Mouse (Mus musculus) hematopoietic stem cell, adult 5-6 weeks (primary cell): ENCODE data around the gene Gm17349. TPM values are rescaled to one million over a fixed set of nuclear protein-coding genes. Genes with fewer than 3 reads are reported as not detected.
"Not testable (repeated sequence)": the region's sequence is repeated elsewhere in the genome, so short reads cannot be mapped to it uniquely, and the experiment has no call there.

ENCODE experiments used
- ATAC-seq, 2 experiments: fragments of 125-278 bp in 1 of 2; replicated peaks in 1 of 2; 2 replicates each; pipeline ENCODE4 v1.8.0; 2016 to 2017; ENCODE audit warnings: inconsistent platforms in 2 of 2, mild to moderate bottlenecking in 2 of 2, moderate number of reproducible peaks in 2 of 2, low read depth in 1 of 2, moderate TSS enrichment in 1 of 2; ENCODE audit not compliant: low FRiP score in 2 of 2, poor library complexity in 2 of 2, severe bottlenecking in 2 of 2, insufficient read depth in 1 of 2, low TSS enrichment in 1 of 2
- total RNA-seq: library from RNA; stranded (forward); fragments of 172-1452, 232-1000 nt; gene quantifications from 2 replicates; pipeline ENCODE4 v1.2.3, GENCODE M21; 2017

Gene Gm17349
- total RNA-seq, 1 experiment from 2014 or later: not detected

DNA sequence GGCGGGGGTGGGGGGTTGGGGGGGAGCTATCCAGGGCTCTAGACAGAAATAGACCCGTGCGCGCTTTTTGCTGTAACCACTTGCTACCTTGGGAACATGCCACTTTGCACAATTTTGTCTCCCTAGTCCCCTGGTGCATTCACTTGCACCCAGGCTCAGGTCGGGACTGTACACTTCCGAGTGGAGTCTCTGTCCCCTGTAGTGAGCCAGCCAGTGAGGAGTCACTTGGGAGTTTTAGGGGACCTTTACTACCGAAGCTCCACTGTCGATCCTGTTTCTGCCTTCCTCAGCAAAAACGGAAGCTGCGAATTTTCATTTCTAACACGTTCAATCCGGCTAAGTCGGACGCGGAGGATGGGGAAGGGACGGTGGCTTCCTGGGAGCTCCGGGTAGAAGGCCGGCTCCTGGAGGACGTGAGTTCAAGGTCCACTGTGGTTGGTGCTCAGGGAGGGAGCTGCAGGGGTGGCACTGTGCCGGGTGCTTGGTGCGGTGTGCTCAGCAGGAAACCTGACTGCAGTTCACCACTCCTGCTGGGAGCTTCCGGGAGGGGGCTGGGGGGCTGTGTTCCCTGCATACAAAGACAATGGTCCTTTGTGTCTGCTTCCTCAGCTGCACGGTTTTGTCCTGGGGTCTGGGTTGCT lies 1.1 kb downstream of the Gm17349 start:
- ATAC-seq: no peak

DNA sequence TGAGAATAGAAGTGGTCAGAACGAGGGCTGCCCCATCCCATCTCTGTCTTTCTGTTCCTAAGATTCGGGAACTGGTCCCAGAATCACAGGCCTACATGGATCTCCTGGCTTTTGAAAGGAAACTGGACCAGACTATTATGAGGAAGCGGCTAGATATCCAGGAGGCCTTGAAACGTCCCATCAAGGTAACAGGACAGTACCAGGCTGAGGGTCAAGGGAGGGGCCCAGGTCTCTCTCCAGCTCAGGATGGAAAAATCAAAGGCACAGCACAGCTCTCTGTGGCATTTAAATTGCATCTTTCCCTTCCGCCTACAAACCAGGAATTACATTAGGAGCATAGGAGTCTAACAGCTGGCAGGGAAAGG lies 1.6 kb downstream of the Gm17349 start:
- no peak for ATAC-seq

DNA sequence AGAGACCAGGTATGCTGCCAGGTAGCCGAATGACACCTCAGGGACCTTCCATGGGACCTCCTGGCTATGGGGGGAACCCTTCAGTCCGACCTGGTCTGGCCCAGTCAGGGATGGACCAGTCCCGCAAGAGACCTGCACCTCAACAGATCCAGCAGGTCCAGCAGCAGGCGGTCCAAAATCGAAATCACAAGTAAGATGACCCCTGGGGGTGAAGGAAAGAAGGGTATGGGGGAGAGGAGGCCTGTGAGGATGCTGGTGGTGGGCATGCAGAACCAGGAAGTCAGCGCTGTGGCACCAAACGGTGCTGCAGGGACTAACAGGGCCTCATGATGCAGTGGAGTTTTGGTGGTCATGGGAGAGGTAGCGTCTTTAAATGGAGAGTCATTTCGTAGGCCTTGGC lies 2.2 kb downstream of the Gm17349 start:
- ATAC-seq: no peak

DNA sequence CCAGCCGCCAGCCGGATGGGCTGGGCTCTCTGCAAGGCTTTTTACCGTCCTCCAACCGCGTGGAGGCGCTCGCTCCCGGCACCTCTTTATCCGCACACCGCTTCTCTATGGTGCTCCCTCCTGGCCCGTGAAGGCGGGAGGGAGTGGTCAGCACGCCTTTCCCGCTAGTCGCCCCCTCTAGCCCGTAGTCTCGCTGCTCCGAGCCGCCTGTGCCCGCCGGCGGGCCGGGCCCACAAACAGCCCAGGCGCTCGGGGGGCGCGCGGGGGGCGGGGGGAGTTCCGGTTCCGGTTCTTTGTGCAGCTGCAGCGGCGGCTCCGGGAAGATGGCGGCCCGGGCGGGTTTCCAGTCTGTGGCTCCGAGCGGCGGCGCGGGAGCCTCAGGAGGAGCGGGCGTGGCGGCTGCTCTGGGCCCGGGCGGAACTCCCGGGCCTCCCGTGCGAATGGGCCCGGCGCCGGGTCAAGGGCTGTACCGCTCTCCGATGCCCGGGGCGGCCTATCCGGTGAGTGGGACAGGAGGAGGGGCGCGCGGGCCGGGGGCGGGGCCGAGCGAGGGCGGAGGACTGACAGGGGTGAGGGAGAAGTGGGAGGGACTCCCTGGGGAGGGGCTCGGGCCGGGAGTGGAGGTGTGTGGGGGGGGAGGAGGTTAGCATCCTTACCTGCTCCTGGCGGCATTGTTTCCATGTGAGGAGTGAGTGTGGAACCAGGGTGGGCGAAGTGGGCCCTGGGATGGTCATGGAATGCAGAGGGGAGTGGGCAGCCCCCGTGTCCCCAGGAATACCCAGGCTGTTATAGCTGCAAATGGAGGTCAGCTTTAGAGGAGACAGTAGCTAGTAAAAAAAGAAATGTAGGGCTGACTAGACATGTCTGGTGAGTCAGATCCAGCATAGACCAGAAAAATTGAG lies 3.0 kb downstream of the Gm17349 start, which contains the start of gene Smarcd1:
TSS of gene Smarcd1 (plus strand) at position 131 of the 902 bp plus-strand sequence.
- peak; percentile 88 to 92 for ATAC-seq

DNA sequence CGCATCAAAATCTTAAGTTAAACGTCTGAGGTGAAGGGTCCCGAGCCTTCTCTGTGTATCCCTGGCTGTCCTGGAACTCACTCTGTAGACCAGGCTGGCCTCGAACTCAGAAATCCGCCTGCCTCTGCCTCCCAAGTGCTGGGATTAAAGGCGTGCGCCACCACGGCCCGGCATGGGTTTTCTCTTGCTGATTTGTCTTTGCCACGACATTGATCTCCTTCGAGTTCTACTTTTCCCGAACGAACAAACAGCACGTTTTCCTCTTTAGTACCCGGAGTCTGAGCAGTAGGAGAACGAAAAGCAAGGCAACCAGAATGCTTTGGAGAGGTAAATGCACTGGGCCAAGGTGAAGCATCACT lies 3.7 kb downstream of the Gm17349 start:
- not testable (repeated sequence) for ATAC-seq

DNA sequence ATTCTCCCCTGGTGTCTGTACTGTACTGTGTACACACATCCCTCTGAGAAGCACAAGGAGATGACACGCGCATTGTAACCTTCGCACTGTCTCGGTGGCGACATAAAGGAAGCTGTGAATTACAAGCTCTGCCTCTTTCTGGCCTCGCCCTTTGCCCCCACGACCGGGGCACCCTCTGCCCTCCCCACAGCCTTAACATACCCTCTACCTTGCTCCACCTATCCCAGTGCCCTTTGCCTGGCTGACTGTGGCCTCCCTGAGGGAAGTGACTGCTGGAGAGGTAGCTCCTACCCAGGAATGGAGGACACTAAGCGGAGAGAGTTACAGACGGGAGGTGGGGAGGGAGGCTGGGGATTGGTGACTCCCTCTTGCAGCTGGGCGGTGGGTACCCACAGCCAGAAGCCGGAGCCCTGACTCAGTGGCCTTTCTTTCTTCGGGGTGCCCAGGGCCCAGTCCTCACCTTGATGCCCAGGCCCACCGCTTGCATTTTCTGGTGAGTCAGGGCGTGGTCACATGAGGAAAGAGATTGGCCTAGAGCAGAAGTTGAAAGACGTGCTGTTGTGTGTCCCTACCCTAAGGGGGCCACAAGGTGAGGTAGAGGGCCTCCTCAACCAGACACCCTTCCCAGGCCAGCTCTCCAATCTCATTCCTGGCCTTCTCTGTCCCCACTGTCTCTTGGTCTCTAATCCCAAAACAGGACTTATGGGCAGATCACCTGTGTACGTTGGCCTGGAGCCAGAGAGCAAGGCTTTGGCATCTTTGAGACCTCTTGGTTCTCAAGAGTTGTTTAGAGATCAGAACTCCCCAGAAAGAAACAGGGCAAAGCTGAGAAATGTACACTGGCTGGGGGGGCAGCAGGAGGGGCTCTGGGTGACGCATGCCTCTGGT lies 4.8 kb downstream of the Gm17349 start:
- no peak for ATAC-seq

DNA sequence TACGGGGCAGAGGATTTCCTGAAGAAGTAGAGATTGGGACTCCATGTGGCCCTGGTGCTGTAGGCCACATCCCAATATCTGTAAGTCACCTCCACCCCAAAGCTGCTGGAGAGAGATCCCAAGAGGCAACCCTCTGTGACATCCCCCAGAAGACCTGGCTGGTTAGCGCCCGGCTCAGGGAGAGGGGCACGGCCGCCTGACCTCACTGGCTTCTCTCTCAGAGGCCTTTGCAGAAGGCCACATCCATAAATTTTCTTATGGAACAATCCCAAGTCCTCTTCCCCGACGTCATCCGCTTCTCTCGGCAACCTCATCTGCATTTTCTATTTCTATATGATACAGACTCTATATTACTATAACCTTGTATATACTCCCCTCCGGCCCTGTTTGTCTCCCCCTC lies 5.6 kb downstream of the Gm17349 start:
- ATAC-seq: no peak

DNA sequence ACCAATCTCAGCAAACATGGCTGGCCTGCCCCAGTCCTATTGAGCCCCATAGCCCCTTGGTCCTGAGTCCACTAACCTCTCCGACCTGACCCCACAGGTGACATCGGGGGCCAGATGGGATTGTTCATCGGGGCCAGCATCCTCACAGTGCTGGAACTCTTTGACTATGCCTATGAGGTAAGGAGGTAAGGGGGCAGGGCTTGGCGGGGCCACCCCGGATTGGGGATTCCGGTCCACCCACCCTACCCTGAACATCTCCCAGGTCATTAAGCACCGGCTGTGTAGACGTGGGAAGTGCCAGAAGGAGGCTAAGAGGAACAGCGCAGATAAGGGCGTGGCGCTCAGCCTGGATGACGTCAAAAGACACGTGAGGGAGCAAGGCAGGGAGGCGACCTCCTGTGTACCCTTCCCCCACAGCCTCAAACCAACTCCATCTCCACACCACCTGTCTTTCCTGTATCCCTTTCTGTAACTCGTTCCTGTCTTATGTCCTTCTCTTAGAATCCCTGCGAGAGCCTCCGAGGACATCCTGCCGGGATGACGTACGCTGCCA lies 6.7 kb downstream of the Gm17349 start:
- no peak for ATAC-seq

DNA sequence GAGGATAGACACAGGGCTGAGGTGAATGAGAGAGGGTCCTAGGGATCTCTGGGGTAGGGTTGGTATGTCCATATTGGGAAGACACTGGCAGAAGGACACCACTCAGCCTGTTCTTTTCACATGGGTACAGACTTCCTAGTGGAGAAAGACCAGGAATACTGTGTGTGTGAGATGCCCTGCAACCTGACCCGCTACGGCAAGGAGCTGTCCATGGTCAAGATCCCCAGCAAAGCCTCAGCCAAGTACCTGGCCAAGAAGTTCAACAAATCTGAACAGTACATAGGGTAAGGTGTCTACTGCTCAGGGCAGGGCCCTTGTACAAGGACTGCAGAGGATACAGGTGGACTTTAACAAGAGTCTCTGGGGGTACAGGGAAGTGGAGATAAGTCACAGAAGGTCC lies 8.0 kb downstream of the Gm17349 start:
- ATAC-seq: no peak

DNA sequence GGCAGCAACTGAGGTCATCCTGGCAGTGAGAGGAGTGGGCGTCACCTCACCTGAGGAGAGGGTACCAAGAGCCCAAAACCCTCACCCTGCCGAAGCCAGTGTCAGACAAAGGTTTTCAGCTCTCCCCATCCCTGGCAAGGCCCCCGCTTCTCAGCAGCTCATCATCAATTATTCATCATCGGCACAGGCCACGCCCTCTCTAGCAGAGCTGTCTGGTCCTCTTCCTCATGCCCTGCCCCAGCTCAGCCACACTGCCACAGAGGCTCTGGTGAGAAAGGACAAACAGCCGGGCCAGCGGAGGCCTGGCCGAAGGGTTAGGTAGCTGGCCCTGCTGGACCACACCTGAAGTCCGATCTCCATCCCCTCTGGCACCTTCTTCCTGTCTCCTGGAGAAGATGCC lies 13.3 kb downstream of the Gm17349 start:
- no peak for ATAC-seq

DNA sequence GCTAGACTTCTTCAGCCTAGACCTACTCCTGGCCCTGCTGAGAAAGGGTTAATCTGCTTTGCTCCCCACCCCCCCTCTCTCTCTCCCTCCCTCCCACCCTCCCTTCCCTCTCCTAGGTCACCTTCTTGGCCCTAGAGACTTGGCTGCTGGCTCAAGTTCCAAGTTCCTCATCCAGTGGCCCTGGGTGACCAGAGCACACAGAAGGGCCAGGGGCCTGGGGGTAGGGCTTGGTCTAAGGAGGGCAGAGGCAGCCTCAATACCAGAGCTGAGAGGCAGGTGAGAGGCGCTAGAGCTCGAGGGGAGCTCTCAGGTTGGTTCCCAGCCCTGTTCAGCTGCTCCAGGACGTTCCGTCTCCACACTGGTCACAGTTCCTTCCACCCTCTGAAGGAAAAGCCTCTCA lies 14.4 kb downstream of the Gm17349 start:
- ATAC-seq: no peak

DNA sequence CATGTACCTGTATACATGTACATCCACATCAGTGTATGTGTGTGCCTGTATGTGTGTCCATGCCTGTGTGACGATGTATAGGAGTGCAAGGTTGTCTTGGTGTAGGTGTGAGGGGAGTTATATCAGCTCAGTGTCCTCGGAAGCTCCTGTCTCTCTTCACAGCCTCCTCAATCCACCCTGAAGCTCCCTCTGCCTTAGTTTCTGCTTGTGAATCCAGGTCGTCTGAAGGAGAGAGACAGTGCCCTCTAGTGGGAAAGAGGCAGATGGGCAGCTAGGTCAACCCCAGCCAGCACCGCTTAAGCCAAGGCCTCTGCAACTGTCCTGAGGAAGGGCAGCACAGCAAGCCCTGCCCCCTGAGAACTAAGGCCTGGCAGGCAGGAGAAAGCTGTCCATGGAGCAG lies 16.6 kb downstream of the Gm17349 start:
- ATAC-seq: peak; percentile 72 to 74

DNA sequence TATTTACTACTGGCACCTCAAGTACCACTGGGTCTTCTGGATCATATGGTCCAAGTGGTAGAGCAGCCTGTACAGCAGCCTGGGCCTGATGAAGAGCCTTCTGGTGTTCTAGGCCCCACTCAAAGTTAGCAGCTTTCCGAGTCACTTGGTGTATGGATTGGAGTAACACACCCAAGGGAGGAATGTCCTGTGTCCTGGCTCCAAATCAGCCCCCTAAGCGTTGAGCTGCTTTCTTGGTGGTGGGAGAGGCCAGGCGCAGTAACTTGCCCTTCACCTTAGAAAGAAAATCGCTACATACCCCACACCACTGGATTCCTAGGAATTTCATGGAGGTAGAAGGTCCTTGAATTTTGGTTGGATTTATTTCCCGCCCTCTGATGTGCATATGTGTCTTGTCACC lies 21.1 kb downstream of the Gm17349 start:
- ATAC-seq: no peak

DNA sequence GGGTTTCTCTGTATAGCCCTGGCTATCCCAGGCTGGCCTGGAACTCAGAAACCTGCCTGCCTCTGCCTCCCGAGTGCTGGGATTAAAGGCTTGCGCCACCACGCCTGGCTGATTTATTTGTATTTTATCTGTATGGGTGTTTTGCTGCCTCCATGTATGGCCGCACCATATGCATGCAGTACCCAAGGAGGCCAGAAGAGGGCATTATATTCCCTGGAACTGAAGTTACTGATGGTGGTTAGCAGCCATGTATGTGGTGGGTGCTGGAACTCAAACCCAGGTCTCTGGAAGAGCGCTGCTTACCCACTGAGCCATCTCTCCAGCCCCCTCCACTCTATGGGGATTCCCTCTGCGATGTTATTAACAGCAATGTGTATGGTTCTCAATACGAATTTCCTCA lies 22.4 kb downstream of the Gm17349 start:
- ATAC-seq: no peak

DNA sequence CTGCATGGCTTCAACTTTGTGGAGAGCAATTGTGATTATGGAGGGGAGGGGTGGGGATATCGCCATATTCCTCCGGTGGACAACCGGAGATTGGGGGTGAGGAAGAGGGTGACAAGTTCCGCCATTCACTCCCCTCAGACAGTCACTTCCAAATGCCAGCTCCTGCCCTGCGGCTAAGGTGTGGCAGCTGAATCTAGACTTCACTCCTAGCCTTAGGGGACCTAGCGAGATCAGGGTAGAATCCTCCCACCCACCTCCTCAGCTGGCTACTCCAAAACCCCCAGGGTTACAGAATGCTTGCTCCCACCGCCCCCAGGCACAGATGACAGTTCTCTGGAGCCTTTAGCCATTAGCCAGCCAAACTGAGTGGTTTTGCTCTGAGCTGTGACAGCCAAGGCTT lies 26.3 kb downstream of the Gm17349 start:
- no peak for ATAC-seq

DNA sequence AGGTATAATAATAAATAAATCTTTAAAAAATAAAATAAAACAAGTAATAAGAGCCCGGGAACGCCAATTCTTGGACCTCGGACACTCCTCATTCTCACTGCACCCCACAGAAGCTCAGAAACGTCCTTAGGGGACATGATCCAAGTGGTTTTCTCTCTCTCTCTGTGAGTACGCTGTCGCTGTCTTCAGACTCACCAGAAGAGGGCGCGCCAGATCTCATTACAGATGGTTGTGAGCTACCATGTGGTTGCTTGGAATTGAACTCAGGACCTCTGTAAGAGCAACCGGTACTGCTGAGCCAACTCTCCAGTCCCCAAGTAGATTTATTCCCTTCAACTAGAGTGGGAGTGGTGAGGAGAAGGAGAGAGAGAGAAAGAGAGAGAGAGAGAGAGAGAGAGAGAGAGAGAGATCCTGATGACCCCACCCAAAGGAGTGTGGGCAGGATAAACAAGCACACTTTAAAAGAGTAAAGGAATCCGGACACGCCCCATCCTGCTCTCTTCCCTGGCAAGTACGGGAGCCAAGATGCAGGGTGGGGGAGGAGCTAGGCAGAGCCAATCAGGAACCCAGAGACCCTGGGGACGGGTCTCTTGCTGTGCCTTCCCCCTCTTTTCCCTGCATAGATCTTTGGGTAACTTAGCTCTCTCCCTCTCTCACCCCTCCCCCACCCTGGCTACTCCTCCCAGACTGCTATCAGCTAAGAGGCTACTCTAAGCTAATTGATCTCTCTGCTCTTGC lies 27.1 kb downstream of the Gm17349 start:
- ATAC-seq: no peak

DNA sequence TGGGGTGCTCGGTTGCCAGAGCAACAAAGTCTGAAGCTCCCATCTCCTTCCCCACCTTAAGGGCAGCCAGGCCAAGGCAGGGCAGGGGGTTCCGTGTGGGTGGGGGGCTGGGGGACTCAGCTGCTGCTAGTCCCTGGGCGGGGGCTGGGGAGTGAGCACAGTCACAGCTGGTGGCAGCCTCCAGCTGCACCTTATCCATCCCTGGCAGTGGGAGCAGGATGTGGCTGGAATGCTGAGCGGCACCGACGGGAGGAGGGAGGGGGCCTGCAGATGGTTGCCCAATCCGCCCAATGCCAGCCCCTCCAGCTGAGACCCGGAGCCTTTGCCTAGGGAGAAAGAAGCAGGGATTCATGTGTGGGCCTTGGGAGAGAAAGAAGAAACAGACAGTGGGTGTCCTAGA lies 28.2 kb downstream of the Gm17349 start:
- no peak for ATAC-seq
